Mouse (Mus musculus): ENCODE data around the gene Zfp322a.
"Not testable (repeated sequence)": the region's sequence is repeated elsewhere in the genome, so short reads cannot be mapped to it uniquely, and the experiment has no call there.

The Zfp322a gene

DNA sequence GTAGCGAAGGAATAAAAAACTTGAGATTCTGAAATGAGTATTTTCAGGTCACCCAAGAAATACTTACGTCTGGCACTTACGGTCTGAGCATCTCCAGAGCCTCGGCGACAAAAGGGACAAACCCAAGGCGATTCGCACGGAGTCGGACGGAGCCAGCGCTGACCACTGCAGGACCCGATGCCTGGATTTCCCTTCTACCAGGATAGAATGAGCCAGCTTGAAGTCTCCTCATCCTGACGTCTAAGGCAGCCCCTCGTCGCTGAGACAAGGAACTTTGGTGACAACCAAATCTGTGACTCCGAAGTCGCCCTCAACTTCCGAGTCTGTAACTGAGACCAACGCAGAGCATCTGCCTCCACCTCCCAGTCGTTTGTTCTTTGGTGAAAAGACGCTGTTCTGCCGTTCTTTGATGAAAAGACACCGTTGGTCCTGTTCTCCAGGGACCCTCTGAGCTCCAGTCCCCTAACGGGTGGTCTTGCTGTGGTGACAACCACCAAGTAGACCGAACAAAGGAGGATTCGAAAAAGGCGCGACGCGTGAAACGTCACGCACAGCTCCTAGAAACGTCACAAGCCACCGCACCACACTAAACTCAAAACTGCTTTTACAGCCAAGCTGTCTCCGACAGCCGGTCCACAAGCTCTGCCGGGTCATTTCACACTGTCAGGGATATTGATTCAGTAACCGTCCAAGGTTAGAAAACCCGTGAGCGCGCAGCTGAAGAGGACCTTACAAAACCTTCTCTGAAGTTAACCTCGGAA is 55.9 kb downstream of the Zfp322a start:
- no peak for DNase-seq

DNA sequence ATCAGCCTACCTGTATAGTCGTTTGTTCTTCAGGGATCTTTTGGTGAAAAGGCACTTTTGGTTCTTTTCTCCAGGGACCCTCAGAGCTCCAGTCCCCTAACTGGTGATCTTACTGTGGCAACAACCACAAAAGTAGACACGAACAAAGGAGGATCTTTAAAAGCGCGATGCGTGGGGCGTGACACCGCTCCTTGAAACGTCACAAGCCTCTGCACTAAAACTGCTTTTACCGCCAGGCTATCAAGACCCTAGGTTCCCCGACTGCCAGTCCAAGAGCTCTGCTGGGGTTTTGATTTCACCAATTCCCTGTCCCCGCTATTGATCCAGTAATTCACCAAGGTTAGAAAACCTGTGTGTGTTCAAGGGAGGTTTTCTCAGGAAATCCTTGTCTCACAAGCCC is 59.0 kb downstream of the Zfp322a start:
- DNase-seq = no peak

DNA sequence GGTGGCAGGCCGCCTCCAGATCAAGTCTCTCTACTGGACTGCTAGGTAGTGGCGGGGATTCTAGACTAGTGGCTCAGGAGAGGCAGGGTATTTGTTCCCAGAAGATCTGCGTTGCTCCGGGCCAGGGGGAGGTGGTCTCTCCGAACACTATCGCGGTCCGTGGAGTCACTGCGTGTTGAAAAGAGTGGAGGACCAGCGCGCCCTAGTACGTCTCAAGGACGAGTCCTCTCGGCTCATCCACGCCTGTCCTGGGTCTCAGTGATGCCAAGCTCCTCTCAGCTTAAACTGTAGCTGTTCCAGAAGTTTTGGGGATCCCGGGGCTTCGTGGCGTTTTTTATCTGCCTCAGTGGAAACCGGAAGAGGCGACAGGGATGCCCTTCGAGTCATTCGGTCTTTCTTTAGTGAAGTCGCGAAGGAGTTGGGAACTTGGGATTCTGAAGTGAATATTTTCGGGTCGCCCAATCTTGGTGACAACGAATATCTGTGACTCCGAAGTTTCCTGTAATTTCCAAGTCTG is 59.5 kb downstream of the Zfp322a start:
- no peak for DNase-seq

DNA sequence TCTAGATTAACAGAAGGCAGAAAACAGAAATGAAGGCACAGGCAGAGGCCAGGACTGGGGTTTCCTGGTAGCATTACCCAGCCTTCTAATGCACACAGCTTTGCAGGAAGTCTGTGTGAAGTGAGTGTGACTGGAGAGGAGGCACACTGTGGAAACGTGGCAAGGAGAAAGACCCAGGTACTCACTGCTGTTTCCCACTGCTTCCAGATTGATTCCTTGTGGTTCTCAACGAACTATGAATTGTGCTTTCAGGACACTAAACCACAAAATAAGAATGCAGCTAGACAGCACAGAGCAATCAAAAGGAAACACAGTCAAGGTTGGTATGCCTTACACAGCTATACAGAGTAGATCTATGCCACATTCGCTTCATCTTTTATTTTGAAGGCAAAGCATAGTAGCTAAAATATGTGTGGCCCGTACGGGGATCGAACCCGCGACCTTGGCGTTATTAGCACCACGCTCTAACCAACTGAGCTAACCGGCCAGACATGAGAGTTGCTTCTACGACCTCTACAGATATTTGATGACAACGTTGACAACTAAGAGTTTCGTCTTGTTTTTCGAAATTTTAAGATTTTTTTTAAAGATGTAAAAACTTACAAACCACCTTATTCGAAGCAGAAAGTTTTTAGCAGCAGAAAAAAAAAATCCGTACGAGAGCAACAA is 60.2 kb downstream of the Zfp322a start:
- DNase-seq = not testable (repeated sequence)

DNA sequence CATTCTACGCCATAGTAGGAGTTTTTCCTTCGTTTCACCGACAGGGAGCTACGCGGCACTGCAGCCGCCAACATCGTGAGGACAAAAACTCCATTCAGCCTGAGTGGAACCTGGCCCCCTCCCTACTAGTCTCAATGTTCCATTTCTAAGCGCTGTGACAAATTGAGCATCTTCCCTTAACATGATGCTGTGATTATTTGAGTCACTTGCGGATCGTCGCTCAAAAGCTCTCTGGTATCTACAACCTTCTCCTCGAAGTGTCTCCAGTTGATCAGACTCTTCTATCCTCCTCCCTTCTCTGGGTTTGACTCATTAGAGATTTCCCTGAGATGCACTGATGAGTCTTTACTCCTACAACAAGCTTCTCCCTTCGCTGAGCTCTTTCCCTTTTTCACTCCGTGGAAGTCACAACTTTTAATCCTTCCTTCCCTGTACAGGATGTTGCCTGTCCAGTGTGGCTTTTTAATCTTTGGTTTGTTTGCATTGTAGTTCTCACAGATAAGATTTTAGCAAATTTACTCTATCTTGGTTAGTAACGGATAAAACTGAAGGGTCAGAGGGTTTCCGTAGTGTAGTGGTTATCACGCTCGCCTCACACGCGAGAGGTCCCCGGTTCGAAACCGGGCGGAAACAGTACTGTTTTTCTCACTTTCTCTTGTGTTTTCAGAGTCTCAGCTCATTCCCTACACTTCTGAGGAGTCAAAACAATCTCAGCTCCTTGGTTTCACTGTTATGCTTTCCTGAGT is 61.8 kb downstream of the Zfp322a start:
- DNase-seq = no peak

DNA sequence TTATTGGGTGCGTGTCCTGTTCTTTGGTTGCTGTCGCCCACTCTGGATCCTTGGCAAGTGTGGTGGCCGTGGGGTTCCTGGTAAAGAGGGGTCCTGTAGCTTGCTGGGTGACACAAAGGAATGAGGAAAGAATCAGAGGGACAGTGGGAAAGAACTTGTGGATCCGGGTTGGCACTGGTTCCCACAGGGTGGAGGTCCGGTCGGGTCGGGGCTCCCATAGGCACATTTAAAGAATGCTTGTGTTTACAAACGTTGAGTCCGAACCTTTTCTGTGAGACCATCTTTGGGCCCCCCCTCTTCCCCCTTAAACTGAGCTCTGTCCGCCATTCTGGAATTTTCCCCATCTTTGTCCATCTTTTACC is 62.3 kb downstream of the Zfp322a start:
- DNase-seq = no peak
